Mouse (Mus musculus) embryonic facial prominence, embryonic 11.5 days (tissue): Measurements from ENCODE around the gene Banp. TPM values are rescaled to one million over a fixed set of nuclear protein-coding genes. Genes with fewer than 3 reads are reported as not detected.

ENCODE experiments used
- ATAC-seq: fragments of 200-750 bp; cut with Nextera tagmentation; replicated peaks from 2 replicates; pipeline ENCODE4 v1.8.0; 2017; ENCODE audit warnings: low read depth; ENCODE audit not compliant: insufficient number of reproducible peaks, low FRiP score, low TSS enrichment
- DNase-seq: peaks from one replicate; pipeline ENCODE4 v3.0.0-alpha.2; 2015; ENCODE audit warnings: low spot score
- H3K27ac ChIP-seq: fragments of 300-500 bp; sonication (generic); replicated peaks from 2 replicates; pipeline ENCODE4 v1.5.1; 2014; ENCODE audit warnings: mild to moderate bottlenecking, low read depth, low read length, control low read depth
- H3K27me3 ChIP-seq: fragments of 300-500 bp; sonication (generic); 2 replicates; pipeline ENCODE4 v1.6.1; 2014; ENCODE audit warnings: mild to moderate bottlenecking, low read length, moderate library complexity, mixed read lengths; ENCODE audit not compliant: control insufficient read depth, insufficient read depth
- H3K36me3 ChIP-seq: fragments of 300-500 bp; sonication (generic); replicated peaks from 2 replicates; pipeline ENCODE4 v1.6.1; 2014; ENCODE audit warnings: low read depth, mild to moderate bottlenecking, low read length, moderate library complexity, mixed read lengths; ENCODE audit not compliant: control insufficient read depth, insufficient read depth
- H3K4me1 ChIP-seq: fragments of 300-500 bp; sonication (generic); 2 replicates; pipeline ENCODE4 v1.6.1; 2014; ENCODE audit warnings: low read length, mixed read lengths; ENCODE audit not compliant: control insufficient read depth, insufficient read depth
- H3K4me2 ChIP-seq: fragments of 300-500 bp; sonication (generic); 2 replicates; pipeline ENCODE4 v1.6.1; 2014; ENCODE audit warnings: low read depth, mild to moderate bottlenecking, control low read depth, low read length, moderate library complexity
- H3K4me3 ChIP-seq: fragments of 300-500 bp; sonication (generic); 2 replicates; pipeline ENCODE4 v1.5.1; 2014; ENCODE audit warnings: low read depth, low read length, control low read depth
- H3K9ac ChIP-seq: fragments of 300-500 bp; sonication (generic); replicated peaks from 2 replicates; pipeline ENCODE4 v1.6.1; 2014; ENCODE audit warnings: mild to moderate bottlenecking, control low read depth, low read length
- H3K9me3 ChIP-seq: fragments of 300-500 bp; sonication (generic); replicated peaks from 2 replicates; pipeline ENCODE4 v1.6.1; 2016; ENCODE audit warnings: mild to moderate bottlenecking, low read length, inconsistent platforms, mixed read lengths; ENCODE audit not compliant: control insufficient read depth
- WGBS: fragments of 180-500 bp; shearing (Covaris S2); extraction: QIAGEN DNeasy Blood & Tissue Kit; methylation state at CpG from one replicate; pipeline ENCODE4 v1.1.7; 2014; 5-methylcytosine and 5-hydroxymethylcytosine counted together
- polyA plus RNA-seq: library from polyadenylated mRNA; unstranded; fragments of >200 nt; fragmentation: Nextera tagmentation; extraction: Ambion mirVana; gene quantifications from 2 replicates; pipeline ENCODE4 v1.2.1, GENCODE M21; 2014

Banp gene
- polyA plus RNA-seq, 1 experiment from 2014 or later, result 56.2 TPM

- ATAC-seq, result no peak
- no peak overlapping the region for H3K4me3 ChIP-seq
- no peaks in the 10 kb centered on the region for H3K4me1 ChIP-seq
- no peaks in the 10 kb centered on the region for H3K27me3 ChIP-seq
- no peak overlapping the region for H3K9ac ChIP-seq
- H3K9me3 ChIP-seq, result no peaks in the 10 kb centered on the region
- no peak overlapping the region for H3K4me2 ChIP-seq
- 86% methylated on average over 6 of the region's 6 CpGs for WGBS
- no peaks in the 10 kb centered on the region; the same call in 1 of the 2 replicates for H3K36me3 ChIP-seq
- no peak for DNase-seq
- no peak overlapping the region for H3K27ac ChIP-seq
These were observed 72.7 kb downstream of the Banp start for GRCm38 (mm10) chr8:122022274-122022673.

GRCm38 (mm10) chr8:122022705-122023104 is 73.2 kb downstream of the Banp start:
- H3K9ac ChIP-seq, result no peak overlapping the region
- no peak overlapping the region for H3K4me2 ChIP-seq
- H3K27ac ChIP-seq, result no peak overlapping the region
- H3K27me3 ChIP-seq, result no peaks in the 10 kb centered on the region
- no peaks in the 10 kb centered on the region; the same call in 1 of the 2 replicates for H3K36me3 ChIP-seq
- H3K4me1 ChIP-seq, result no peaks in the 10 kb centered on the region
- no peak for DNase-seq
- ATAC-seq, result no peak
- no peaks in the 10 kb centered on the region for H3K9me3 ChIP-seq
- 74% methylated on average over 4 of the region's 4 CpGs for WGBS
- no peak overlapping the region for H3K4me3 ChIP-seq

GRCm38 (mm10) chr8:122025546-122025945 is 76.0 kb downstream of the Banp start:
- no peaks in the 10 kb centered on the region for H3K4me1 ChIP-seq
- H3K9ac ChIP-seq, result no peak overlapping the region
- 91% methylated on average over 9 of the region's 9 CpGs for WGBS
- H3K9me3 ChIP-seq, result no peaks in the 10 kb centered on the region
- ATAC-seq, result no peak
- no peak for DNase-seq
- no peak overlapping the region for H3K27ac ChIP-seq
- no peak overlapping the region for H3K4me3 ChIP-seq
- H3K36me3 ChIP-seq, result no peaks in the 10 kb centered on the region; the same call in 1 of the 2 replicates
- no peak overlapping the region for H3K4me2 ChIP-seq
- no peaks in the 10 kb centered on the region for H3K27me3 ChIP-seq

DNA sequence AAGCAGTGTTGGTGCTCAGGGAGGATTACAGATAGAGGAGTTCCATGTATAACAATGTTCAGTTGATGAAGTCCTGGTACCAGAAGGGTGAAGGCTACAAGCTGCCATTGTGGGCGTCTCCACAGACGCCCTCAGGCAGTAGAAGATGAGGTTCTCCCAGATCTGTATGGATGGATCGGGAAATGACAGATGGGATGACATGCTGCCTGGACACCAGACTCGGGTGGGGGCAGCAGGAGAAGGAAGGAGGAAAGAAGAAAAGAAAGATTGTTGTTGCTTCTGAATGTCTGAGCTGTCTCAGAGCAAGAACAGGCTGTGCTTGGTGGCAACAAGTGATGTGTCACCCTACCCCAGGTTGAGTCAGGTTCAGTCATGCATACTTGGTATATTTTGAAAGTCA is 78.6 kb downstream of the Banp start:
- Histone ChIP-seq H3K4me2 (no peak overlapping the region), H3K4me1 (no peaks in the 10 kb centered on the region), H3K27ac (no peak overlapping the region), H3K27me3 (no peaks in the 10 kb centered on the region), H3K36me3 (no peaks in the 10 kb centered on the region; the same call in 1 of the 2 replicates), H3K9me3 (no peaks in the 10 kb centered on the region), H3K4me3 (no peak overlapping the region), H3K9ac (no peak overlapping the region)
- DNase-seq (no peak), ATAC-seq (no peak)
- 73% methylated on average over 4 of the region's 4 CpGs for WGBS

DNA sequence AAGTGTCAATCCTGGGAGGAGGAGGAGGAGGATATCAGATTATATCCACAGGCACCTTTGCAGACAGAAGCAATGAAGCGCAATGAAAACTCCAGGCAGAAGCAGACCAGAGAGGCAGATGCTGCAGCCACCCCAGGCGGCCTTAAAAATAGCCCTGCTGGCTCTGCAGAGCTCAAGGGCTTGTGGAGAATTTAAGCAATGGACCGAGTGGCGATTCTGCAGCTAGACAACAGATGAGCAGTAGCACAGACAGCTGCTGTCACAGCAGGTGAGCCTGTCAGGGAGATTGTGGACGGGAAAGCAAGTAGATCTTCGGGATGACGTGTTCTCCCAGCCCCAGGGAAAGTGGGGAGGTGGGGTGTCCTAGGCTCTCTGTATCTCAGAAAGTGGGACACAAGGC is 81.4 kb downstream of the Banp start:
- H3K27ac ChIP-seq, result no peak overlapping the region
- H3K4me2 ChIP-seq, result no peak overlapping the region
- DNase-seq (no peak), ATAC-seq (no peak)
- H3K4me1 ChIP-seq, result no peaks in the 10 kb centered on the region
- H3K27me3 ChIP-seq, result no peaks in the 10 kb centered on the region
- H3K9ac ChIP-seq, result peak overlapping the region; percentile 34; the same call in 1 of the 2 replicates
- no peaks in the 10 kb centered on the region for H3K36me3 ChIP-seq
- H3K9me3 ChIP-seq, result no peaks in the 10 kb centered on the region
- 51% methylated on average over 7 of the region's 7 CpGs for WGBS
- no peak overlapping the region for H3K4me3 ChIP-seq

GRCm38 (mm10) chr8:122032741-122033140 is 83.2 kb downstream of the Banp start:
- ATAC-seq (no peak), DNase-seq (no peak)
- H3K4me1 ChIP-seq, result no peaks in the 10 kb centered on the region
- no peaks in the 10 kb centered on the region for H3K36me3 ChIP-seq
- WGBS, result 61% methylated on average over 9 of the region's 9 CpGs
- no peaks in the 10 kb centered on the region for H3K9me3 ChIP-seq
- H3K27me3 ChIP-seq, result no peaks in the 10 kb centered on the region
- no peak overlapping the region for H3K27ac ChIP-seq
- no peak overlapping the region for H3K4me3 ChIP-seq
- no peak overlapping the region for H3K9ac ChIP-seq
- no peak overlapping the region for H3K4me2 ChIP-seq

- no peak overlapping the region for H3K9ac ChIP-seq
- DNase-seq, result no peak
- no peaks in the 10 kb centered on the region for H3K36me3 ChIP-seq
- no peak overlapping the region for H3K4me3 ChIP-seq
- no peak overlapping the region for H3K4me2 ChIP-seq
- WGBS, result 80% methylated on average over 7 of the region's 7 CpGs
- ATAC-seq, result no peak
- H3K9me3 ChIP-seq, result no peaks in the 10 kb centered on the region
- H3K27ac ChIP-seq, result no peak overlapping the region
- no peaks in the 10 kb centered on the region for H3K27me3 ChIP-seq
- no peaks in the 10 kb centered on the region for H3K4me1 ChIP-seq
These were observed 86.0 kb downstream of the Banp start for GRCm38 (mm10) chr8:122035543-122035942.

DNA sequence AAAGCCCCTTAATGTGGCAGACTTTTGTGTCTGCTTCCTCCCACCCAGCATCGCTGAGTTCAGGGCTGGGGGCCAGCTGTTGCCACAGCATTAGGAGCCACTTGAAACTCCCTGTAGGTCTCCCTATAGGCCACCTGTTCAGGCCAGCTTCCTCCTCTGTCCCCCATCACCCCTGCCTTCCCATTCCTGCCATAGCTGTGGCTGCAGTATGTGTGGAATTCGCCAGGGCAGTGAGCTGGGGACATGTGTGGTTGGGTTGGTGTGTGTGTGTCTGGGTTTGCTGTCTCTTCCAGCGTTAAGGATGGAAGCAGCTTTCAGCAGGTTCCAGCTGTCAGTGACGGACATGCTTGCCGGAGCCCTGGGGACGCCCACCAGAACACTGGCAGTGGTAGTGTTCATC is 86.8 kb downstream of the Banp start:
- 79% methylated on average over 6 of the region's 6 CpGs for WGBS
- ATAC-seq, result no peak

More for the DNA sequence above, 86.8 kb downstream of the Banp start:
- Histone ChIP-seq H3K27ac (no peak overlapping the region), H3K27me3 (no peaks in the 10 kb centered on the region), H3K4me2 (no peak overlapping the region), H3K4me1 (no peaks in the 10 kb centered on the region), H3K36me3 (no peaks in the 10 kb centered on the region), H3K9ac (no peak overlapping the region), H3K4me3 (no peak overlapping the region), H3K9me3 (no peaks in the 10 kb centered on the region)
- no peak for DNase-seq
